Mouse (Mus musculus) myocyte (in vitro differentiated cells): ENCODE measurements around the gene Man1b1. TPM values are rescaled to one million over a fixed set of nuclear protein-coding genes. Genes with fewer than 3 reads are reported as not detected.

Experiments
- H3K27me3 ChIP-seq: one replicate; pipeline ENCODE4 v1.6.1; 2011; ENCODE audit not compliant: control insufficient read depth, insufficient read depth, insufficient read length
- H3K36me3 ChIP-seq: one replicate; pipeline ENCODE4 v1.6.1; 2011; ENCODE audit not compliant: control insufficient read depth, insufficient read depth
- H3K4me2 ChIP-seq: one replicate; pipeline ENCODE4 v1.6.1; 2011; ENCODE audit warnings: low read depth, control low read depth
- H3K4me3 ChIP-seq: one replicate; pipeline ENCODE4 v1.5.1; 2011; ENCODE audit warnings: mild to moderate bottlenecking, control low read depth, moderate library complexity
- H3K79me2 ChIP-seq: one replicate; pipeline ENCODE4 v1.6.1; 2011; ENCODE audit not compliant: control insufficient read depth, insufficient read depth
- H3ac ChIP-seq: one replicate; pipeline ENCODE4 v1.6.1; 2011; ENCODE audit not compliant: control insufficient read depth, insufficient read length
- CEBPB ChIP-seq: IDR thresholded peaks from 2 replicates; pipeline ENCODE4 v1.6.1; 2011; ENCODE audit warnings: mild to moderate bottlenecking, moderate library complexity; ENCODE audit not compliant: poor library complexity, insufficient read depth, severe bottlenecking
- E2F4 ChIP-seq: IDR thresholded peaks from one replicate; pipeline ENCODE4 v1.6.1; 2011; ENCODE audit warnings: mild to moderate bottlenecking, control low read depth, moderate library complexity; ENCODE audit not compliant: insufficient read depth
- MAX ChIP-seq: IDR thresholded peaks from one replicate; pipeline ENCODE4 v1.6.1; 2011; ENCODE audit warnings: low read depth, mild to moderate bottlenecking, control low read depth
- MYOD1 ChIP-seq, 3 experiments: IDR thresholded peaks; one replicate each; pipeline ENCODE4 v1.6.1; 2011; ENCODE audit warnings: control low read depth in 2 of 3, low read depth in 2 of 3, mild to moderate bottlenecking in 2 of 3, moderate library complexity in 1 of 3; ENCODE audit not compliant: insufficient read length in 2 of 3, control insufficient read depth in 1 of 3
- MYOG ChIP-seq, 3 experiments: IDR thresholded peaks; one replicate each; pipeline ENCODE4 v1.6.1; 2011; ENCODE audit warnings: control low read depth in 2 of 3, low read depth in 2 of 3, mild to moderate bottlenecking in 2 of 3; ENCODE audit not compliant: insufficient read length in 2 of 3, control insufficient read depth in 1 of 3, insufficient read depth in 1 of 3
- POLR2A ChIP-seq: IDR thresholded peaks from one replicate; pipeline ENCODE4 v1.6.1; 2011; ENCODE audit warnings: low read depth, mild to moderate bottlenecking, control low read depth, moderate library complexity; ENCODE audit not compliant: insufficient read length
- POLR2AphosphoS2 ChIP-seq: IDR thresholded peaks from one replicate; pipeline ENCODE4 v1.6.1; 2011; ENCODE audit warnings: low read depth, control low read depth; ENCODE audit not compliant: insufficient read length
- REST ChIP-seq: IDR thresholded peaks from one replicate; pipeline ENCODE4 v1.6.1; 2011; ENCODE audit warnings: mild to moderate bottlenecking, control low read depth, moderate library complexity; ENCODE audit not compliant: insufficient read depth, insufficient read length
- SRF ChIP-seq: IDR thresholded peaks from one replicate; pipeline ENCODE4 v1.6.1; 2011; ENCODE audit warnings: low read depth; ENCODE audit not compliant: control insufficient read depth, insufficient read length
- TCF12 ChIP-seq: IDR thresholded peaks from one replicate; pipeline ENCODE4 v1.6.1; 2011; ENCODE audit warnings: mild to moderate bottlenecking, control low read depth; ENCODE audit not compliant: poor library complexity, insufficient read depth, severe bottlenecking
- TCF3 ChIP-seq: IDR thresholded peaks from one replicate; pipeline ENCODE4 v1.6.1; 2011; ENCODE audit warnings: low read depth, control low read depth; ENCODE audit not compliant: insufficient read length
- USF1 ChIP-seq: IDR thresholded peaks from one replicate; pipeline ENCODE4 v1.6.1; 2011; ENCODE audit warnings: low read depth, mild to moderate bottlenecking, control low read depth, moderate library complexity
- polyA plus RNA-seq: library from polyadenylated mRNA; unstranded; fragments of >200 nt; fragmentation: generic; extraction: Trizol; gene quantifications from one replicate; pipeline ENCODE4 v1.2.1, GENCODE M21; 2012; ENCODE audit warnings: missing spikeins

The Man1b1 gene
- polyA plus RNA-seq, result 46.3 TPM

DNA sequence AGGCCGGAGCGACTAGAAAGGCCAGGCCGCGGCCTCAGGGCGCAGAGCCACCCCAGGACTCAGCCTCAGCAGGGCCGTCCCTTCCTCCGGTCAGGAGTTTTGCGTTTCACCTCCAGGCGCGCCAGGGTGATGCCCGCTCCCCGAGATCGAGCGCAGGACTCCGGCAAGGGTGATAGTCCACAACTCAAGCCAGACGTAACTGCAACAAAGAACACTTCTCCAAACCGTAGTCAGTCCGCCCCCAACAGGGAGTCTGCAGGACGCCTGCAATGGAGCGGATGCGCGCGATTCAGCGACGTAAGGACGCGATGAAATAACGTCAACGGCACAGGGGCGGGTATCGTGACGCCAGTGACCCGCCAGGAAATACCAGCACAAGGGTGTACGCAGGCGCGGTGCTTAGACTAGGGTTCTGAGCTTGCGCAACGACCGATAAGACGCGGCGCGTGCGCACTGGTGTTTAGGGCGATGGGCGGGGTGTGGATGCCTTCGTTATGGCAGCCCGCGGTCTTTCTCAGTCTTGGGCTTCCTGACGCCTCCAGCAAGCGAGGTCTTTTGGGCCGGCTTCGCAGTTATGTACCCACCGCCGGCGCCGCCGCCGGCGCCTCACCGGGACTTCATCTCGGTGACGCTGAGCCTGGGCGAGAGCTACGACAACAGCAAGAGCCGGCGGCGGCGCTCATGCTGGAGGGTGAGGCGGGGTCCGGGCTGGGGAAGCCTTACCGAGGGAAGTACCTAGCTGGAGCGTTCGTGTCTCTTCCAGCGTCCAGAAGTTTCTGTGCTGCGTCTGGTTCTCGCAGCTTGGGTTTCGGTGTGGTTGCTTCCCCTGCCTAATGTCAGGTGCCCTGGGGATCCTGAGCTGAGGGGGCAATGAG is at the start of gene Man1b1:
TSS of gene Man1b1 (plus strand) at position 53 of the 875 bp plus-strand sequence.
- Histone ChIP-seq H3K4me2 (peak within 1 kb of the TSS; percentile 100), H3K4me3 (peak within 1 kb of the TSS; percentile 87), H3K36me3 (peaks cover 15% of the 10 kb centered on the region), H3ac (peak within 1 kb of the TSS; percentile 65), H3K79me2 (peaks cover 20% of the 10 kb centered on the region), H3K27me3 (no peaks in the 10 kb centered on the region)
- TF ChIP-seq POLR2AphosphoS2 (peak; percentile 91), MYOD1 (IDR thresholded peaks at IDR 0.05; ENCODE audit: control insufficient read depth in 1 of 3, insufficient read length in 2 of 3, low read depth in 2 of 3) (no peak), CEBPB (peak; percentile 95), MAX (no peak), POLR2A (peak; percentile 91), REST (peak; percentile 7), TCF12 (no peak), USF1 (no peak), TCF3 (no peak), SRF (peak; percentile 93), MYOG (IDR thresholded peaks at IDR 0.05; ENCODE audit: control insufficient read depth in 1 of 3, insufficient read depth in 1 of 3, insufficient read length in 2 of 3, low read depth in 2 of 3) (peak in 1 of 3 experiments; percentile 13), E2F4 (no peak)

DNA sequence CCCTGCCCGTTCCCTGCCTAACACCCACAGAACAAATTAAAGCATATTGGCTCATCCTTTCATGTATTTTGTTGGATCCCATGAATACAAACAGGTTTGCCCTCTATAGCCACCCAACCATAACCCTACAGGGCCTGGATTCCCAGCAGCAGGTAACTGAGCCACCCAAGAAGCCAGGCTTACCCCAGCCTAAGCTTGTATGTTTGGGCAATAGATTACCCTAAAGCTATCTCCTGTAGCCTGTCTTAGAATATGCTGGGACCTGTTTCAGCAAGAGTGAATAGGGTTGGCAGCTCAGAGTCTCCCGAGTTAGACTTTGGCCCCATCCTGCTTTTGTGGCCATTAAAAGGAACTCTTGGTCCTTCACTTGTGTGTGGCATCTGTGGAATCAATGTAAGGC is 46.6 kb upstream of the Man1b1 start:
- peaks cover 27% of the 10 kb centered on the region for H3K36me3 ChIP-seq
- H3K27me3 ChIP-seq, result peaks cover 9% of the 10 kb centered on the region
- H3K4me3 ChIP-seq, result no peak overlapping the region
- no peaks in the 10 kb centered on the region for H3K79me2 ChIP-seq
- no peak for TF ChIP-seq REST
- TF ChIP-seq MYOD1 (IDR thresholded peaks at IDR 0.05; ENCODE audit: control insufficient read depth in 1 of 3, insufficient read length in 2 of 3, low read depth in 2 of 3), result no peak
- TF ChIP-seq USF1, result no peak
- TF ChIP-seq POLR2AphosphoS2, result no peak
- TF ChIP-seq E2F4, result no peak
- no peak for TF ChIP-seq MYOG (IDR thresholded peaks at IDR 0.05; ENCODE audit: control insufficient read depth in 1 of 3, insufficient read depth in 1 of 3, insufficient read length in 2 of 3, low read depth in 2 of 3)
- TF ChIP-seq SRF, result no peak
- TF ChIP-seq CEBPB, result no peak
- TF ChIP-seq MAX, result no peak
- TF ChIP-seq TCF12, result no peak
- no peak for TF ChIP-seq POLR2A
- TF ChIP-seq TCF3, result no peak
- no peak overlapping the region for H3K4me2 ChIP-seq
- no peak overlapping the region for H3ac ChIP-seq

DNA sequence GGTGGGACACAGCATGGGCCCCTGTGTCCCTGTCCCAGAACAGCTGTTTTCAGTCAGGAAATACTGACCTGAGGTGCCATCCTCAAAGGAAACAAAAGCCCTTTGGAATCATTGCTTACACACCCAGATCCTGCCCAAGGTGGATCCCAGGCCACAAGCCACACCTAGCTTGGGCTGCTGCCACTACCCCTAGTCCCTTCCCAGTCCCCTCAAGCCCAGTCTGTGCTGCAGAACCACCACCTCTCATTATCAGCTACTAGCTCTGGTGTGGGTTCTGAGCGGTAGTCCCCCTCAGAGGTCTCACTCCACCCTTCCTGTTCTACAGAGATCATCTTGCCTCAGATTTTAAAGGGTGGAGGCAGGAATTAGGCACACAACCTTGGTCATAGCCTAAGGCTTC is 45.8 kb upstream of the Man1b1 start:
- Histone ChIP-seq H3K27me3 (peaks cover 17% of the 10 kb centered on the region), H3K4me2 (no peak overlapping the region), H3ac (no peak overlapping the region), H3K4me3 (no peak overlapping the region), H3K79me2 (no peaks in the 10 kb centered on the region), H3K36me3 (peaks cover 27% of the 10 kb centered on the region)
- TF ChIP-seq MYOG (IDR thresholded peaks at IDR 0.05; ENCODE audit: control insufficient read depth in 1 of 3, insufficient read depth in 1 of 3, insufficient read length in 2 of 3, low read depth in 2 of 3), result peak in 1 of 3 experiments; percentile 45
- no peak for TF ChIP-seq E2F4

DNA sequence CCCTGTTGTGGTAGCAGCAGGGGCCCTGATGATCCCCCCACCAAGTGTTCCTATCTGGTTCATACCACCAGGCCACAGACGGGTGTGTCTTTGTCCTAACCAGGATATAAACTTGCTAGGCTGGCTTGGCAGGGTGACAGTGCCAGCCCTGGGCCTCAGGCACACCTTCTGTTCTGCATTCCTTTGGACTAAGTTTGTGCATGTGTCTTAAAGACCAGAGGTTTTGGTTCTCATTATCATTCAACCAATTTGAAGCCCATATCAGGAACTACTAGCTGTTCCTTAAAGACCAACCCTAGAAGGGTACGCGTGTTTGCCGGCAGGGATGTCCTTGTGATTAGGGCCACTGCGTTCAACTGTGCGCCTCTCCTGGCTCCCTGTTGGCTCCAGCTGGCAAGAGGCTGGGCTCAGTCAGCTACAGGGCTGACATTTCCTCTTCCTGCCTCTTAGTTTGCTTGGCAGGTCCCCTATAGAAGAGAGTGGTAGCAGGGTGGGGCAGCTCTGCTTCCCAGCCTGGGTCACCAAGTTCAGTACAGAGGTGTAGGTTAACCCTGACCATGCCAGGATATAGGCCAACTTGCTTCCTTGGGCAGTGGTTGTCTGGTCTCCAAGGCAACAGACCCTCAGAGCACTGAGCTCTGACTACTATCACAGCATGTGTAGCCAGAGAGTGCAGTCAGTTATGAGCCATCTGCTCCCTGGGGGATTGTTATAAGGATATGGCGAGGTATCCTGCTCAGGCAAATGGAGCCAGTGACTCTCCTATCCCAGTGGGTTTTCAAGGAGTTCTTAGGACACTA is 45.1 kb upstream of the Man1b1 start:
- no peak overlapping the region for H3K4me3 ChIP-seq
- TF ChIP-seq E2F4, result no peak
- TF ChIP-seq REST, result no peak
- TF ChIP-seq CEBPB, result no peak
- TF ChIP-seq MYOG (IDR thresholded peaks at IDR 0.05; ENCODE audit: control insufficient read depth in 1 of 3, insufficient read depth in 1 of 3, insufficient read length in 2 of 3, low read depth in 2 of 3), result peak in 1 of 3 experiments; percentile 73
- no peak for TF ChIP-seq MAX
- TF ChIP-seq POLR2A, result no peak
- TF ChIP-seq TCF12, result no peak
- no peak for TF ChIP-seq USF1
- no peak for TF ChIP-seq SRF
- TF ChIP-seq POLR2AphosphoS2, result peak; percentile 24
- TF ChIP-seq TCF3, result no peak
- no peak for TF ChIP-seq MYOD1 (IDR thresholded peaks at IDR 0.05; ENCODE audit: control insufficient read depth in 1 of 3, insufficient read length in 2 of 3, low read depth in 2 of 3)
- peaks cover 25% of the 10 kb centered on the region for H3K36me3 ChIP-seq
- no peaks in the 10 kb centered on the region for H3K79me2 ChIP-seq
- H3K27me3 ChIP-seq, result peaks cover 24% of the 10 kb centered on the region
- H3K4me2 ChIP-seq, result peak overlapping the region; percentile 27
- H3ac ChIP-seq, result no peak overlapping the region
